Mouse (Mus musculus) v-Abl transformed pro-B cells (cell line): ENCODE results near the gene Tff3.

Experiments
- in situ Hi-C, 2 experiments: fragments of 400-800 bp; cut with MboI; formaldehyde crosslinking; loops; one replicate each; pipeline ENCODE4 v1.15.1; 2025; ENCODE audit not compliant: unreplicated experiment in 2 of 2

Gene Tff3

GRCm38 (mm10) chr17:31128708-31129318 lies 633 bp downstream of the Tff3 start:
- in situ Hi-C loops, result loop anchor here in 1 of 2 experiments (5.0 to 10.0 kb wide), 2 partner anchors 148 to 536 kb away; partner anchors contain the start of gene Rsph1

GRCm38 (mm10) chr17:31125548-31126266 lies 3.7 kb downstream of the Tff3 start:
- in situ Hi-C loops, result loop anchor here in 1 of 2 experiments (5.0 to 10.0 kb wide), 2 partner anchors 152 to 539 kb away; partner anchors contain the start of gene Rsph1

- in situ Hi-C loops, result loop anchor here (5.0 to 25.0 kb wide), 4 partner anchors 310 to 543 kb away; partner anchors contain the start of gene U2af1 (in 1 of the 2)
These were observed 7.5 kb downstream of the Tff3 start for GRCm38 (mm10) chr17:31121975-31122374.

- in situ Hi-C loops, result loop anchor here (5.0 to 25.0 kb wide), 4 partner anchors 102 to 543 kb away; partner anchors contain the start of gene U2af1 (in 1 of the 2)
These were observed 10.0 kb downstream of the Tff3 start for GRCm38 (mm10) chr17:31119429-31119828.

- in situ Hi-C loops, result loop anchor here (5.0 to 25.0 kb wide), 4 partner anchors 101 to 544 kb away; partner anchors contain the start of gene U2af1 (in 1 of the 2)
These were observed 11.5 kb downstream of the Tff3 start for GRCm38 (mm10) chr17:31117946-31118345.

- in situ Hi-C loops, result loop anchor here (5.0 to 25.0 kb wide), 4 partner anchors 99 to 546 kb away; partner anchors contain the start of gene U2af1 (in 1 of the 2)
These were observed 13.4 kb downstream of the Tff3 start for GRCm38 (mm10) chr17:31116063-31116462.

GRCm38 (mm10) chr17:31113191-31113856 lies 16.1 kb downstream of the Tff3 start:
- in situ Hi-C loops, result loop anchor here (5.0 to 25.0 kb wide), 4 partner anchors 36 to 549 kb away; partner anchors contain the start of gene U2af1 (in 1 of the 2)

GRCm38 (mm10) chr17:31108388-31108787 lies 21.1 kb downstream of the Tff3 start:
- in situ Hi-C loops, result loop anchor here (25.0 kb wide), 2 partner anchors 296 to 554 kb away; partner anchors contain the start of gene U2af1 (in 1 of the 2)

GRCm38 (mm10) chr17:31103823-31104222 lies 25.6 kb downstream of the Tff3 start:
- in situ Hi-C loops, result loop anchor here (25.0 kb wide), 2 partner anchors 292 to 558 kb away; partner anchors contain the start of gene U2af1 (in 1 of the 2)

GRCm38 (mm10) chr17:31103007-31103570 lies 26.4 kb downstream of the Tff3 start:
- in situ Hi-C loops, result loop anchor here (25.0 kb wide), 2 partner anchors 291 to 559 kb away; partner anchors contain the start of gene U2af1 (in 1 of the 2)

- in situ Hi-C loops, result no loop called here
These were observed 30.7 kb downstream of the Tff3 start for GRCm38 (mm10) chr17:31098788-31099187.

- in situ Hi-C loops, result no loop called here
These were observed 32.6 kb downstream of the Tff3 start for GRCm38 (mm10) chr17:31096893-31097292.

GRCm38 (mm10) chr17:31095570-31095969 lies 33.9 kb downstream of the Tff3 start:
- in situ Hi-C loops, result no loop called here

GRCm38 (mm10) chr17:31094781-31095180 lies 34.7 kb downstream of the Tff3 start:
- in situ Hi-C loops, result no loop called here

GRCm38 (mm10) chr17:31091023-31091735 lies 38.3 kb downstream of the Tff3 start:
- in situ Hi-C loops, result no loop called here

GRCm38 (mm10) chr17:31089848-31090247 lies 39.6 kb downstream of the Tff3 start:
- in situ Hi-C loops, result no loop called here

- in situ Hi-C loops, result no loop called here
These were observed 40.7 kb downstream of the Tff3 start for GRCm38 (mm10) chr17:31088711-31089110.

- in situ Hi-C loops, result no loop called here
These were observed 43.2 kb downstream of the Tff3 start for GRCm38 (mm10) chr17:31086196-31086595.

- in situ Hi-C loops, result no loop called here
These were observed 43.9 kb downstream of the Tff3 start for GRCm38 (mm10) chr17:31085519-31085918.
